Mouse (Mus musculus) bone marrow, adult 2 months (tissue): ENCODE measurements around the gene Tshr.

Experiments used
- CTCF ChIP-seq: fragments of 200-500 bp; IDR thresholded peaks from 2 replicates; pipeline ENCODE4 v1.5.1; 2011; ENCODE audit warnings: low read length, control low read depth; ENCODE audit not compliant: control insufficient read depth, insufficient read depth
- POLR2A ChIP-seq: fragments of 200-500 bp; IDR thresholded peaks from 2 replicates; pipeline ENCODE4 v1.6.1; 2011; ENCODE audit warnings: low read depth, mild to moderate bottlenecking, control low read depth, low read length, borderline replicate concordance; ENCODE audit not compliant: control insufficient read depth

- TF ChIP-seq POLR2A (peak; percentile 98), CTCF (0 out of 2 replicates have a peak, but pooled peaks have one; percentile 1)
These were observed 203.9 kb downstream of the Tshr start for GRCm38 (mm10) chr12:91588176-91588669.
